Mouse (Mus musculus): ENCODE measurements at regions not wholly inside any gene's neighbourhood (a gene's known extent, or its start where the extent isn't known, plus 50 kb on each side); places are given as distances from the start of the nearest gene placed in this dataset.

DNA sequence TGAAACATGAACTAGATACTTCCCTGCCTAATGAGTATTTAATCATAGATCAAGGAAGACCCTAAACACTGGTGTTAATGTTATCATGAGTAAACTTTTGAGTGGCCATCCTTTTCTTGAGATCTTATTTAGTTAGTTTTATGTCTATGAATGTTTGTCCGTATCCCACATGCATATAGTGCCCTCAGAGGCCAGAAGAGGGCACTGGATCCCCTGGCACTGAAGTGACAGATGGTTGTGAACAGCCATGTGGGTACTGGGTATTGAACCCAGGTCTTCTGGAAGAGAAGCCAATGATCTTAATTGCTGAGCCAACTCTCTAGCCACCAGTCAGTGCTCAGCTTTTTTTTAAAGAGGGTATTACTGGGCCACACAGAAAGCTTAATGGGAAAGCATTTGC, 408.6 kb upstream of the Hnrnpa3 start:
- no peak for TF ChIP-seq USF2 (IDR thresholded peaks at IDR 0.05; ENCODE audit: borderline replicate concordance in 1 of 2, insufficient read depth in 1 of 2, low read depth in 1 of 2, low read length in 2 of 2)
- TF ChIP-seq ZC3H11A (IDR thresholded peaks at IDR 0.05; ENCODE audit: low read depth, low read length): no peak
- TF ChIP-seq KAT2A (conservative IDR thresholded peaks at IDR 0.05; ENCODE audit: low read depth, low read length): no peak
- no peak for TF ChIP-seq USF1 (IDR thresholded peaks at IDR 0.05; ENCODE audit: low read depth, low read length)
- no peak for TF ChIP-seq TCF12 (IDR thresholded peaks at IDR 0.05; ENCODE audit: low read depth, low read length)
- peak; percentile 10 to 49 (median 40); a peak in 5 of 6 replicates for TF ChIP-seq CTCF (IDR thresholded peaks at IDR 0.05 in 2 of 3, conservative IDR thresholded peaks at IDR 0.05 in 1 of 3; ENCODE audit: control insufficient read depth in 1 of 3, insufficient read depth in 1 of 3, low read depth in 2 of 3, low read length in 3 of 3, poor library complexity in 1 of 3, severe bottlenecking in 1 of 3)
- no peak for TF ChIP-seq MYC (IDR thresholded peaks at IDR 0.05; ENCODE audit: low read depth, low read length)
- TF ChIP-seq SMC3 (IDR thresholded peaks at IDR 0.05; ENCODE audit: low read depth, low read length): peak; percentile 59
- TF ChIP-seq RAD21 (IDR thresholded peaks at IDR 0.05; ENCODE audit: low read depth, low read length): peak; percentile 37
- no peaks in the 10 kb centered on the region for H3K9me3 ChIP-seq (replicated peaks; ENCODE audit: insufficient read depth, low read length)
- H3K27ac ChIP-seq (ENCODE audit: control insufficient read depth, low read depth, low read length): no peak overlapping the region
- peaks cover 2 to 3% of the 10 kb centered on the region in 2 experiments; a peak in 3 of 4 replicates for H3K27me3 ChIP-seq (ENCODE audit: control insufficient read depth in 1 of 2, insufficient read depth in 2 of 2, low read length in 2 of 2)
- DNase-seq (ENCODE audit: low read depth, low spot score): peak; percentile 15
- no peaks in the 10 kb centered on the region for H3K36me3 ChIP-seq (ENCODE audit: control insufficient read depth in 1 of 2, insufficient read depth in 2 of 2, low read length in 2 of 2)
- H3K79me2 ChIP-seq (ENCODE audit: control insufficient read depth, insufficient read depth, low read length, poor library complexity): no peaks in the 10 kb centered on the region
- H3K9ac ChIP-seq (ENCODE audit: control insufficient read depth, low read depth, low read length, poor library complexity, severe bottlenecking): no peak overlapping the region
- H3K4me3 ChIP-seq (ENCODE audit: control insufficient read depth in 1 of 2, insufficient read depth in 1 of 2, low read depth in 2 of 2, low read length in 2 of 2): no peak overlapping the region
- no peaks in the 10 kb centered on the region for H3K4me1 ChIP-seq (ENCODE audit: control insufficient read depth in 1 of 2, insufficient read depth in 2 of 2, low read length in 2 of 2)

DNA sequence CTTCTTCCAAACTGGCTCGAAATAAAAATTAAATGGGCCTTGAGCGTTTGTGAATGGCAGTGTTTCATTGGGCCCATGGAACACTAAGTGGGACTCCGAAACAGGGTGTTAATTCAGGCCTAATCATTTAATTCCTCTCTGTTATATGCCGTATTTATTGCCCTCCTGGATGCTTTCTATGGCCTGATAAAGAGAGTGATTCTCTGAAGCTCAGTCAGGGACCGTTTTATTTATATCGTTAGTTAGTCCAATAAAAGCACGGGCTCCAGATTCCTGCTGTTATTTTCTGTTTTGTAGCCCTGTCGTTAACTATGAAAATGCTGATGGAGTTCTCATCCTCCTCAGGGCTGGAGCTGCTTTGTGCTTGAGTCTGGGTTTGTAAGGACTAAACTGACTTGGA, 406.2 kb upstream of the Hnrnpa3 start:
- Histone ChIP-seq H3K4me3 (ENCODE audit: control insufficient read depth in 1 of 2, insufficient read depth in 1 of 2, low read depth in 2 of 2, low read length in 2 of 2) (no peak overlapping the region), H3K36me3 (ENCODE audit: control insufficient read depth in 1 of 2, insufficient read depth in 2 of 2, low read length in 2 of 2) (no peaks in the 10 kb centered on the region), H3K27ac (ENCODE audit: control insufficient read depth, low read depth, low read length) (no peak overlapping the region), H3K27me3 (ENCODE audit: control insufficient read depth in 1 of 2, insufficient read depth in 2 of 2, low read length in 2 of 2) (peaks cover 6% of the 10 kb centered on the region in 2 experiments), H3K4me1 (ENCODE audit: control insufficient read depth in 1 of 2, insufficient read depth in 2 of 2, low read length in 2 of 2) (no peaks in the 10 kb centered on the region), H3K9me3 (replicated peaks; ENCODE audit: insufficient read depth, low read length) (no peaks in the 10 kb centered on the region), H3K79me2 (ENCODE audit: control insufficient read depth, insufficient read depth, low read length, poor library complexity) (no peaks in the 10 kb centered on the region), H3K9ac (ENCODE audit: control insufficient read depth, low read depth, low read length, poor library complexity, severe bottlenecking) (no peak overlapping the region)
- DNase-seq (ENCODE audit: low read depth, low spot score): no peak
- no peak for TF ChIP-seq JUND (IDR thresholded peaks at IDR 0.05; ENCODE audit: low read depth, low read length)
- no peak for TF ChIP-seq CHD2 (IDR thresholded peaks at IDR 0.05; ENCODE audit: low read length)
- no peak for TF ChIP-seq POLR2AphosphoS2 (IDR thresholded peaks at IDR 0.05; ENCODE audit: low read length)
- no peak for TF ChIP-seq MYC (IDR thresholded peaks at IDR 0.05; ENCODE audit: low read depth, low read length)
- no peak for TF ChIP-seq MEF2A (IDR thresholded peaks at IDR 0.05; ENCODE audit: extremely low read depth, insufficient replicate concordance, low read depth, low read length, poor library complexity, severe bottlenecking)
- TF ChIP-seq GATA1 (IDR thresholded peaks at IDR 0.05; ENCODE audit: low read depth, low read length): no peak
- TF ChIP-seq SMC3 (IDR thresholded peaks at IDR 0.05; ENCODE audit: low read depth, low read length): no peak

- no peaks in the 10 kb centered on the region for H3K79me2 ChIP-seq (ENCODE audit: control insufficient read depth, insufficient read depth, low read length, poor library complexity)
- no peak overlapping the region for H3K4me3 ChIP-seq (ENCODE audit: control insufficient read depth in 1 of 2, insufficient read depth in 1 of 2, low read depth in 2 of 2, low read length in 2 of 2)
- no peak overlapping the region for H3K9ac ChIP-seq (ENCODE audit: control insufficient read depth, low read depth, low read length, poor library complexity, severe bottlenecking)
- no peak for DNase-seq (ENCODE audit: low read depth, low spot score)
- H3K4me1 ChIP-seq (ENCODE audit: control insufficient read depth in 1 of 2, insufficient read depth in 2 of 2, low read length in 2 of 2): peaks cover 0 to 4% of the 10 kb centered on the region in 2 experiments; a peak in 1 of 4 replicates
- TF ChIP-seq MEF2A (IDR thresholded peaks at IDR 0.05; ENCODE audit: extremely low read depth, insufficient replicate concordance, low read depth, low read length, poor library complexity, severe bottlenecking) (no peak), GABPA (IDR thresholded peaks at IDR 0.05; ENCODE audit: low read depth, low read length) (no peak), USF1 (IDR thresholded peaks at IDR 0.05; ENCODE audit: low read depth, low read length) (no peak), E2F4 (IDR thresholded peaks at IDR 0.05; ENCODE audit: borderline replicate concordance, low read depth, low read length) (no peak), MAFK (IDR thresholded peaks at IDR 0.05; ENCODE audit: borderline replicate concordance, low read depth, low read length) (no peak), TAL1 (IDR thresholded peaks at IDR 0.05; ENCODE audit: low read length) (no peak), ELF1 (IDR thresholded peaks at IDR 0.05; ENCODE audit: low read depth, low read length) (no peak), ETS1 (IDR thresholded peaks at IDR 0.05; ENCODE audit: low read depth, low read length) (no peak), ZC3H11A (IDR thresholded peaks at IDR 0.05; ENCODE audit: low read depth, low read length) (no peak), SIN3A (IDR thresholded peaks at IDR 0.05; ENCODE audit: low read length) (no peak), GATA1 (IDR thresholded peaks at IDR 0.05; ENCODE audit: low read depth, low read length) (no peak), CHD1 (IDR thresholded peaks at IDR 0.05; ENCODE audit: low read depth, low read length) (no peak), EP300 (IDR thresholded peaks at IDR 0.05; ENCODE audit: low read depth in 1 of 2, low read length in 2 of 2) (no peak)
- no peak overlapping the region for H3K27ac ChIP-seq (ENCODE audit: control insufficient read depth, low read depth, low read length)
- H3K9me3 ChIP-seq (replicated peaks; ENCODE audit: insufficient read depth, low read length): no peaks in the 10 kb centered on the region
- no peaks in the 10 kb centered on the region for H3K36me3 ChIP-seq (ENCODE audit: control insufficient read depth in 1 of 2, insufficient read depth in 2 of 2, low read length in 2 of 2)
- H3K27me3 ChIP-seq (ENCODE audit: control insufficient read depth in 1 of 2, insufficient read depth in 2 of 2, low read length in 2 of 2): peaks cover 2 to 5% of the 10 kb centered on the region in 2 experiments
Measured at GRCm38 (mm10) chr2:75265218-75265617, 393.8 kb upstream of the Hnrnpa3 start.

All from MEL (cell line).